8 mouse cellular contexts compared by ENCODE assay signal in the genomic region with DNA sequence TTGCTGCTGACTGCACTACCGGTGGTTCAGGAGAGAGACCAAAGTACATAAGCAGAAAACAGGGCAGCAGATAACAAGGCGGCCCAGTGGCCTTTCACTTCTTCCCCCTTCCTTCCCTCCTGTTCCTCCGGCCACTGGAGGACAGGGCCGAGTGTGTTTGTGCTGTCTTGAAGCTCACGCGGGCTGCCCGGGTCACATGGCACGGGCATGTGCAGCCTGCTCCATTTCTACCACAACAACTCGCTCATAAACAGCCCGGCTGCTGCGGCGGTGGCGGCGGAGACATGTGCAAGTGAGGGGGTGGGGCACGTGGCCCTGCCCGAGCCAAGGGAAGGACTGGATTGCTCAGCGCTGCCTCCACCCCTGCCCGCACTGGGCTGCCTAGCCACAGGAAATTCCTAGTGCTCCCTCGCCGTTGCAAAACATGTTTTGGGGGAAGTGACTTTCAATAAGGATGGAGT. TPM values are rescaled to one million over a fixed set of nuclear protein-coding genes. Genes with fewer than 3 reads are reported as not detected.
DNase-seq lines count a peak whose midpoint lies in the region; ATAC-seq lines count a peak whose summit lies in the region.

No protein-coding gene starts in this region.

- peak; percentile 83 for ATAC-seq in intestine, embryonic 15.5 days
- peak; percentile 77 for ATAC-seq in megakaryocyte progenitor cell, adult 5-6 weeks (replicated peaks; ENCODE audit: poor library complexity)

- peak overlapping the region; percentile 60 for H3K4me2 ChIP-seq in intestine, embryonic 15.5 days (replicated peaks)

- H3K9me3 ChIP-seq in intestine, embryonic 15.5 days: no peaks in the 10 kb centered on the region

- peaks cover 61% of the 10 kb centered on the region for H3K4me1 ChIP-seq in intestine, embryonic 15.5 days (replicated peaks)

- intact Hi-C loops in gastrocnemius, postnatal 36 days (cut with DNase I): loop anchor here (1.0 kb wide), 1 partner anchor 8 kb away; a partner anchor contains a TSS
- intact Hi-C loops in left cerebral cortex, postnatal 14 days (cut with DNase I): no loop called here

- peak overlapping the region; percentile 97 for H3K27ac ChIP-seq in intestine, embryonic 15.5 days

- peak; percentile 99 for DNase-seq in adrenal gland, adult (ENCODE audit: inconsistent age in 2 of 2, low spot score in 1 of 2)
- DNase-seq in embryo, embryonic 9.5 days (ENCODE audit: extremely low spot score): peak; percentile 85
- DNase-seq in gastrocnemius, postnatal 36 days: peak; percentile 95 to 98
- DNase-seq in left cerebral cortex, postnatal 14 days (ENCODE audit: low spot score in 2 of 2): peak; percentile 95 to 99
- peak; percentile 100 for DNase-seq in skeletal muscle tissue, adult 2 months (ENCODE audit: low read depth, low spot score)
- no peak for DNase-seq in c-Kit-positive CD71-positive TER-119-positive erythroid progenitor cells, embryonic 14.5 days (ENCODE audit: low spot score)

- H3K36me3 ChIP-seq in intestine, embryonic 15.5 days: no peaks in the 10 kb centered on the region

- H3K9ac ChIP-seq in intestine, embryonic 15.5 days: peak overlapping the region; percentile 50

- H3K4me3 ChIP-seq in intestine, embryonic 15.5 days (replicated peaks): peak overlapping the region; percentile 32

- under 1% methylated on average over 20 of the region's 20 CpGs for WGBS in intestine, embryonic 15.5 days

- no peaks in the 10 kb centered on the region for H3K27me3 ChIP-seq in intestine, embryonic 15.5 days (replicated peaks)

RNA-seq across cellular contexts. Expression of a gene that starts 8.1 kb away (rescaled TPM):
- total RNA-seq in gastrocnemius, postnatal 36 days (2021): 100 to 1,000 TPM in 1 of 2 experiments, 10 to 100 TPM in 1; 86.6 to 139 TPM
- 2.6 and 2.7 TPM in 2 replicates for polyA plus RNA-seq in intestine, embryonic 15.5 days (2015; fragmentation: Nextera tagmentation; extraction: Ambion mirVana)
- total RNA-seq in left cerebral cortex, postnatal 14 days (2021): 10 to 100 TPM; 82.0 to 85.4 TPM
- total RNA-seq in megakaryocyte progenitor cell, adult 5-6 weeks (2015): 3.3 and 3.5 TPM in 2 replicates
- total RNA-seq in megakaryocyte progenitor cell, adult 5-6 weeks (2017): 0.47 and 0.87 TPM in 2 replicates

RNA-seq across cellular contexts. Expression of a gene that starts 12.1 kb away (rescaled TPM):
- 10 to 100 TPM; 49.0 to 51.4 TPM for total RNA-seq in gastrocnemius, postnatal 36 days (2021)
- polyA plus RNA-seq in intestine, embryonic 15.5 days (2015; fragmentation: Nextera tagmentation; extraction: Ambion mirVana): 18.9 and 19.7 TPM in 2 replicates
- total RNA-seq in left cerebral cortex, postnatal 14 days (2021): 100 to 1,000 TPM; 168 to 170 TPM
- total RNA-seq in megakaryocyte progenitor cell, adult 5-6 weeks (2015): 60.8 and 62.0 TPM in 2 replicates
- total RNA-seq in megakaryocyte progenitor cell, adult 5-6 weeks (2017): 76.3 and 99.9 TPM in 2 replicates

RNA-seq across cellular contexts. Expression of a gene that starts 21.4 kb away (rescaled TPM):
- total RNA-seq in gastrocnemius, postnatal 36 days (2021): 10 to 100 TPM; 14.2 to 21.4 TPM
- 28.2 and 29.8 TPM in 2 replicates for polyA plus RNA-seq in intestine, embryonic 15.5 days (2015; fragmentation: Nextera tagmentation; extraction: Ambion mirVana)
- 10 to 100 TPM; 53.1 to 54.6 TPM for total RNA-seq in left cerebral cortex, postnatal 14 days (2021)
- total RNA-seq in megakaryocyte progenitor cell, adult 5-6 weeks (2015): 38.3 and 39.0 TPM in 2 replicates
- total RNA-seq in megakaryocyte progenitor cell, adult 5-6 weeks (2017): 18.3 and 31.7 TPM in 2 replicates

RNA-seq across cellular contexts. Expression of a gene that starts 42.8 kb away (rescaled TPM):
- total RNA-seq in gastrocnemius, postnatal 36 days (2021): 10 to 100 TPM; 72.6 to 75.7 TPM
- polyA plus RNA-seq in intestine, embryonic 15.5 days (2015; fragmentation: Nextera tagmentation; extraction: Ambion mirVana): 42.7 and 45.5 TPM in 2 replicates
- total RNA-seq in left cerebral cortex, postnatal 14 days (2021): 1,000 to 10,000 TPM in 1 of 2 experiments, 100 to 1,000 TPM in 1; 962 to 1,004 TPM
- 34.2 and 34.6 TPM in 2 replicates for total RNA-seq in megakaryocyte progenitor cell, adult 5-6 weeks (2015)
- total RNA-seq in megakaryocyte progenitor cell, adult 5-6 weeks (2017): 21.8 and 25.3 TPM in 2 replicates

RNA-seq across cellular contexts. Expression of a gene that starts 53.3 kb away (rescaled TPM):
- under 1 TPM; 0.12 to 0.15 TPM for total RNA-seq in gastrocnemius, postnatal 36 days (2021)
- 1.1 and 1.2 TPM in 2 replicates for polyA plus RNA-seq in intestine, embryonic 15.5 days (2015; fragmentation: Nextera tagmentation; extraction: Ambion mirVana)
- 100 to 1,000 TPM; 141 to 143 TPM for total RNA-seq in left cerebral cortex, postnatal 14 days (2021)
- total RNA-seq in megakaryocyte progenitor cell, adult 5-6 weeks (2015): 0.24 and 1.8 TPM in 2 replicates
- total RNA-seq in megakaryocyte progenitor cell, adult 5-6 weeks (2017): not detected in 2 replicates

Comparison
In these comparisons a context has a peak if more than half of its experiments do, and no peak if none do; other contexts are left out.
1. RNA of a gene that starts 8.1 kb away (total RNA-seq): 86.6 to 139 TPM in gastrocnemius, postnatal 36 days and 82.0 to 85.4 TPM in left cerebral cortex, postnatal 14 days; 0.47 to 3.5 TPM in megakaryocyte progenitor cell, adult 5-6 weeks; every median in the first group is over 10 times any median in the second.